Mouse (Mus musculus) embryonic fibroblast, embryonic 13.5 days (primary cell): Measurements from ENCODE around the gene Tmc6. TPM values are rescaled to one million over a fixed set of nuclear protein-coding genes. Genes with fewer than 3 reads are reported as not detected.
A peak's percentile ranks its signal among the peaks of the same experiment; 100 is the strongest.
"Not testable (repeated sequence)": the region's sequence is repeated elsewhere in the genome, so short reads cannot be mapped to it uniquely, and the experiment has no call there.

Experiments used
- H3K27ac ChIP-seq: 2 replicates; pipeline ENCODE4 v1.5.1; 2012; ENCODE audit warnings: low read length, control low read depth, inconsistent platforms; ENCODE audit not compliant: insufficient read depth
- H3K4me1 ChIP-seq: 2 replicates; pipeline ENCODE4 v1.6.1; 2011; ENCODE audit warnings: low read length; ENCODE audit not compliant: control insufficient read depth, insufficient read depth
- H3K4me3 ChIP-seq: 2 replicates; pipeline ENCODE4 v1.5.1; 2011; ENCODE audit warnings: mild to moderate bottlenecking, control low read depth, low read length; ENCODE audit not compliant: insufficient read depth
- CTCF ChIP-seq: IDR thresholded peaks from 2 replicates; pipeline ENCODE4 v1.5.1; 2011; ENCODE audit warnings: mild to moderate bottlenecking, control low read depth, low read length, moderate library complexity, borderline replicate concordance; ENCODE audit not compliant: insufficient read depth
- POLR2A ChIP-seq: IDR thresholded peaks from 2 replicates; pipeline ENCODE4 v1.6.1; 2011; ENCODE audit warnings: low read depth, mild to moderate bottlenecking, control low read depth, low read length, moderate library complexity
- polyA plus RNA-seq: library from polyadenylated mRNA; stranded (reverse); fragments of >200 nt; gene quantifications from 2 replicates; pipeline ENCODE4 v1.2.4, GENCODE M21; 2011; ENCODE audit warnings: low read depth; ENCODE audit not compliant: missing spikeins, insufficient read length

The Tmc6 gene
- polyA plus RNA-seq, 1 experiment, result 19.5 TPM

DNA sequence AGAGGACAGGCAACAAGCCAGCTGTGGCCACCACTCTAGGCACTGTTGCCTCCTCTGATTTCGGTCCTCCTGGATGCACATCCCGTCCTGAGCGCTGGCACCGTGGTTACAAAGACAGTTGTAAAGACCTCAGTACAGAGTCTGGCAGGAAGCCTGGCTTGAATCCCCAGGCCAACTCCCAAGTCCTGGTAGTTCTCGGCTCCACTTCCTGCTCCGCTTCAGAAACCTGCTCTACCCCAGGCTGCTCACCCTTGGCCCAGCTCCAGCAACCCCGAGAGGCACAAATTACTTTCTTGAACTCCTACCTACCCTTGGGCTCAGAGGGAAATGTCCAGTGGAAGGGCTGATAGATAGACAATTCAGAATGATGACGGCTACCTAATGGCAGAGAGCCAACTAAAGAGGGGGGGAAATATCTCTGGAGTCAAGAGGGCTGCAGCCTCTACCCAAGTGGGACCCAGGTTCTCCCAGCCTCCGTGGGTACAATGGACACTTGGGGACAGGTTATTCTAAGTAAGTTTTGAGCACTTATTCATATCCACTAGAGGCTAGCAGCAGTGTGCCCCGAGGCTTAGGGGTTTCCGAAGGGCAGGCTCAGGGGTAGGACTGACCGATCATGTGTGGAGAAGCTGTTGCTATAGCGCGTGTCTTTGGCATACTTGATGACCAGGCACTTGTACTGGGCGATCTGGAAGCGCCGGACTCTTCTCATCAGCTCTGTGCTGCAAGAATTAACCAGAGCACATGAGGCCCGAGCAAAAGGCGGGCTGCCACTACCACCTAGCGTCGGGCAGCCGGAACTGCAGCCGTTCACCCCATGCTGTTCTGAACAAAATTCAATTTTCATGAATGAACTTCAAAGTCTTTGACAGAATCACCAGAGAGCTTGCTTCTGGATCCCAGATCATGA lies 42.3 kb upstream of the Tmc6 start:
- Histone ChIP-seq H3K4me3 (peak overlapping the region; percentile 65), H3K4me1 (peaks cover 37% of the 10 kb centered on the region), H3K27ac (peak overlapping the region; percentile 47)
- peak; percentile 30; the same call in 1 of the 2 replicates for TF ChIP-seq POLR2A
- TF ChIP-seq CTCF, result peak; percentile 89

DNA sequence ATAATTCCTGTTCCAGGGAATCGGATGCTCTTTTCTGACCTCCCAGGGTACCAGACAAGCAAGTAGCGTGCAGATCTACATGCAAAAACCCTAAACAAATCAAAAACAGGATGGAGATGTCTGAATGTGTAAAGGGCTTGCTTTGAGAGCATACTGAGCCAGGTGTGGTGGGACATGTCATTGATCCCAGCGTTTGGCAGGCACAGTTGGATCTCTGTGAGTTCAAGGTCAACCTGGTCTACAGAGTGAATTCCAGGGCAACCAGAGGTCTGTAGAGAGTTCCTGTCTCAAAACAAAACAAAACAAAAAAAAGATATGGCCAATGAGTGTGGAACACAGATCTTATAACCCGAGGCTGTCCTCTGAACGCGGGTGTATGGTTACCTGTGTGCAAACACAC lies 41.4 kb upstream of the Tmc6 start:
- H3K4me3 ChIP-seq, result no peak overlapping the region
- TF ChIP-seq CTCF (no peak), POLR2A (no peak)
- peaks cover 30% of the 10 kb centered on the region for H3K4me1 ChIP-seq
- peak overlapping the region; percentile 95 for H3K27ac ChIP-seq

DNA sequence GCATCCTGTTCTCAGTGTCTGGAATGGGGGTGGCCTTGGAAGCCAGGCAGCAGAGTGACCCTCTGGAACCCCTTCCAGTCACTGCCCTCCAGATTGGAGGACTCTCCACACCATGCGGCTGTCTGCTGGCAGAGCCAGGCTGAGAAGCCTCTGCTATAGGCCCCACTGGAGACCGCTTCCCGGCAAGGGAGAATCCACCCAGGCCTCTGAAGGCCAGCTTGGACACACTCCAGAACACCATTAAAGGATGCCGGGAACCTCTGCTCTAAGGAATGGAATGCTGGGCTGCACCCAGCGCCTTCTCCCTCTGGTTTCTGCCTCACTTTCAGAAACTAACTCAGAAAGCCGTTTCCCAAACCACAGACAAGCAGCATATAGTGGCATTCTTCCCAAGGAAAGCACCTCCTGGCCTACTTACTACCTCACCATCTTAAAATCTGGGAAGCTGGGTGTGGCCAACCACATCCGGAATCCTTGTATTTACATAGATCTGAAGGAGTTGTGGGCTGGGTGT lies 40.8 kb upstream of the Tmc6 start:
- TF ChIP-seq CTCF, result no peak
- 0 out of 2 replicates have a peak, but pooled peaks have one; percentile 24 for TF ChIP-seq POLR2A
- Histone ChIP-seq H3K4me1 (peaks cover 27% of the 10 kb centered on the region), H3K4me3 (no peak overlapping the region), H3K27ac (peak overlapping the region; percentile 95)

DNA sequence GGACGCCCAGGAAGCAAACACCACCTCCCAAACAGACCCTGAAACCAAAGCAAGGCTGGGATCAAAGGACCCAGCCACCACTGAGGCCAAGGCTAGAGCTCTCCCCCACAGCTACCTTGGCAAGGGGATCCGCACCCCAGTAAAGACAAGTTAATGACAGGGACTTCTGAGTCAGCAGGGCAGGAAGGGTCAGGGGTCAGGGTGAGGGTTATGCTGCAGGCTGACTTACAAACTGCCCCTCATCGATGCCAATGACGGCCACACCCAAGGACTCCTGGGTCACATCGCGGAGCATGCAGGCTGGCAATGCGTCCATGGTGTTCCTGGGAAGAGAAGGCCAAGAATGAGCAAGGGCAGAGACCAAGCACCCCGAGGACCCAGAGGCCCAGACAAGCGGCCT lies 39.9 kb upstream of the Tmc6 start:
- Histone ChIP-seq H3K4me1 (peaks cover 18% of the 10 kb centered on the region), H3K4me3 (no peak overlapping the region), H3K27ac (peak overlapping the region; percentile 95)
- TF ChIP-seq CTCF, result no peak
- TF ChIP-seq POLR2A, result no peak

GRCm38 (mm10) chr11:117820173-117820572 lies 38.2 kb upstream of the Tmc6 start:
- no peak for TF ChIP-seq POLR2A
- no peak for TF ChIP-seq CTCF
- Histone ChIP-seq H3K4me3 (no peak overlapping the region), H3K4me1 (peaks cover 17% of the 10 kb centered on the region), H3K27ac (no peak overlapping the region)

DNA sequence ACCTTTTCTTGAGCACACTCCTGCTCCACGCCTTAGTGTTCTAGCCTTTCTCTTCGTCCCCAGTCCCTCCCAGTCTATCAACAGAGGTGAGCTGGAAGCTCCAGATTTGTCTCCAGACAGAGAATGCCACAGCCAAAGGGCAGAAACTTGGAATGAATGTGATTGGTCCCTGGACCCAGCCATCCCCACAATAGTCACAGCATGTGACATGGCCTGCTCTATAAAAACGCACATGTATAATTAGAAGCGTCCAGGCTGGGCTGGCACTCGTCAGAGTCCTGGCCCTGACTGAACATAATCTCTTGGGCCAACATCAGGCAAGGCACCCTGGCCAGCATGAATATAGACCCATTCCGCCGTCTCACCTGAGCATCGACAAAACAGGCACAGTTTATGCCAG lies 37.1 kb upstream of the Tmc6 start:
- Histone ChIP-seq H3K4me1 (peaks cover 15% of the 10 kb centered on the region), H3K27ac (no peak overlapping the region), H3K4me3 (no peak overlapping the region)
- TF ChIP-seq POLR2A, result no peak
- TF ChIP-seq CTCF, result no peak

- Histone ChIP-seq H3K4me1 (no peaks in the 10 kb centered on the region), H3K4me3 (no peak overlapping the region), H3K27ac (no peak overlapping the region)
- no peak for TF ChIP-seq POLR2A
- TF ChIP-seq CTCF, result no peak
Measured at GRCm38 (mm10) chr11:117816389-117816996, 34.5 kb upstream of the Tmc6 start.

GRCm38 (mm10) chr11:117815850-117816249 lies 33.9 kb upstream of the Tmc6 start:
- not testable (repeated sequence) for H3K27ac ChIP-seq, H3K4me3 ChIP-seq, H3K4me1 ChIP-seq

GRCm38 (mm10) chr11:117814704-117815366 lies 32.8 kb upstream of the Tmc6 start:
- H3K27ac ChIP-seq, result no peak overlapping the region
- TF ChIP-seq POLR2A (no peak), CTCF (no peak)
- H3K4me1 ChIP-seq, result no peaks in the 10 kb centered on the region
- no peak overlapping the region for H3K4me3 ChIP-seq

GRCm38 (mm10) chr11:117813867-117814266 lies 31.9 kb upstream of the Tmc6 start:
- Histone ChIP-seq H3K4me3 (no peak overlapping the region), H3K27ac (no peak overlapping the region), H3K4me1 (0 out of 2 replicates have a peak, but pooled peaks cover 2% of the 10 kb centered on the region)
- TF ChIP-seq POLR2A (no peak), CTCF (no peak)
